Mouse (Mus musculus) thymus, adult 2 months (tissue): ENCODE data around the gene Caprin1.

Source experiments
- CTCF ChIP-seq: fragments of 200-500 bp; IDR thresholded peaks from 2 replicates; pipeline ENCODE4 v1.5.1; 2012; ENCODE audit warnings: mild to moderate bottlenecking, control low read depth, low read length, moderate library complexity, borderline replicate concordance; ENCODE audit not compliant: control insufficient read depth, poor library complexity, insufficient read depth; ENCODE audit errors: extremely low read depth
- POLR2A ChIP-seq: fragments of 200-500 bp; IDR thresholded peaks from 2 replicates; pipeline ENCODE4 v1.6.1; 2012; ENCODE audit warnings: mild to moderate bottlenecking, low read length, control low read depth, moderate library complexity; ENCODE audit not compliant: control insufficient read depth, poor library complexity, insufficient read depth; ENCODE audit errors: extremely low read depth

GRCm38 (mm10) chr2:103743536-103743935, 53.9 kb downstream of the Caprin1 start:
- TF ChIP-seq CTCF (no peak), POLR2A (no peak)
